Mouse (Mus musculus) limb, embryonic 14.5 days (tissue): Measurements from ENCODE around the gene Abca12. TPM values are rescaled to one million over a fixed set of nuclear protein-coding genes. Genes with fewer than 3 reads are reported as not detected.

ENCODE experiments used
- ATAC-seq: fragments of 200-750 bp; cut with Nextera tagmentation; 2 replicates; pipeline ENCODE4 v1.8.0; 2017; ENCODE audit warnings: low read depth, moderate number of reproducible peaks, moderate TSS enrichment; ENCODE audit not compliant: low FRiP score
- DNase-seq: peaks from one replicate; pipeline ENCODE4 v3.0.0-alpha.2; 2015; ENCODE audit warnings: low spot score
- H3K27ac ChIP-seq: fragments of 300-500 bp; sonication (generic); replicated peaks from 2 replicates; pipeline ENCODE4 v1.5.1; 2014; ENCODE audit warnings: low read depth, mild to moderate bottlenecking, low read length, moderate library complexity, mixed read lengths
- H3K27me3 ChIP-seq: fragments of 300-500 bp; sonication (generic); 2 replicates; pipeline ENCODE4 v1.6.1; 2014; ENCODE audit warnings: low read length, mixed read lengths; ENCODE audit not compliant: control insufficient read depth, insufficient read depth
- H3K36me3 ChIP-seq: fragments of 300-500 bp; sonication (generic); 2 replicates; pipeline ENCODE4 v1.6.1; 2014; ENCODE audit warnings: mild to moderate bottlenecking, low read length, moderate library complexity, mixed read lengths; ENCODE audit not compliant: control insufficient read depth, insufficient read depth
- H3K4me1 ChIP-seq: fragments of 300-500 bp; sonication (generic); 2 replicates; pipeline ENCODE4 v1.6.1; 2014; ENCODE audit warnings: antibody characterized with exemption, low read length, mixed read lengths; ENCODE audit not compliant: control insufficient read depth, insufficient read depth
- H3K4me2 ChIP-seq: fragments of 300-500 bp; sonication (generic); replicated peaks from 2 replicates; pipeline ENCODE4 v1.6.1; 2014; ENCODE audit warnings: low read depth, mild to moderate bottlenecking, low read length, moderate library complexity; ENCODE audit not compliant: severe bottlenecking
- H3K4me3 ChIP-seq: fragments of 300-500 bp; sonication (generic); replicated peaks from 2 replicates; pipeline ENCODE4 v1.5.1; 2014; ENCODE audit warnings: low read length
- H3K9ac ChIP-seq: fragments of 300-500 bp; sonication (generic); 2 replicates; pipeline ENCODE4 v1.6.1; 2014; ENCODE audit warnings: mild to moderate bottlenecking, low read depth, low read length, moderate library complexity; ENCODE audit not compliant: severe bottlenecking
- H3K9me3 ChIP-seq: fragments of 300-500 bp; sonication (generic); 2 replicates; pipeline ENCODE4 v1.6.1; 2016; ENCODE audit warnings: low read length; ENCODE audit not compliant: control insufficient read depth
- POLR2A ChIP-seq: fragments of 200-500 bp; IDR thresholded peaks from 2 replicates; pipeline ENCODE4 v1.8.0; 2012; ENCODE audit warnings: inconsistent platforms, mild to moderate bottlenecking, moderate library complexity, borderline replicate concordance; ENCODE audit not compliant: insufficient read depth, insufficient read length; ENCODE audit errors: extremely low read depth
- WGBS: fragments of 180-500 bp; shearing (Covaris S2); extraction: QIAGEN DNeasy Blood & Tissue Kit; methylation state at CpG from one replicate; pipeline ENCODE4 v1.1.7; 2014; 5-methylcytosine and 5-hydroxymethylcytosine counted together
- polyA plus RNA-seq, 2 experiments: library from polyadenylated mRNA; depleted of rRNA in 1 of 2; stranded (reverse) in 1 of 2; unstranded in 1 of 2; fragments of >200 nt; fragmentation: Nextera tagmentation in 1 of 2; extraction: Ambion mirVana in 1 of 2; gene quantifications; 2 replicates each; pipeline versions ENCODE4 v1.2.1 to v1.2.3; 2012 to 2014

Abca12 gene
- polyA plus RNA-seq, 2 experiments: 1.9 to 3.7 TPM

DNA sequence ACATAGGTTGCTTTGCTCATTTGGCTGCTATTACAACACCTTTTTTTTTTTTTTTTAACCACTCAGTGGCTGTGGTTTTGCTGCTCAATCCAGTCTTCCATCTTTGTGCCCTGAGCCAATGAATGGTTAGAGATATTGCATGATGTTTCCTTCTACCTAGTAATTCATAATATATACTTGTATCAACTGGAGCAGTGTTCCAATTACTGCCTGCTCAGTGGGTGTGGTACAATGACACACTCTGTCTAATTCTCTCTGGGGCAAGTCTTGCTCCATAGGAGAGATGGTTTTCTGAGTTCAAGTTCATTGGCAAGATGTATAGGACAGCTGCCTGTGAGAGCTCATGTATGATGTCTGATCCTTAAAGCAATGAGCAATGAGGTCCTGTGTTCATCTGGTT is 44.4 kb downstream of the Abca12 start:
- ATAC-seq (no peak), DNase-seq (no peak)
- no peaks in the 10 kb centered on the region for H3K4me1 ChIP-seq
- no peak overlapping the region for H3K9ac ChIP-seq
- H3K27ac ChIP-seq: no peak overlapping the region
- no peak for TF ChIP-seq POLR2A
- no peaks in the 10 kb centered on the region for H3K9me3 ChIP-seq
- no peaks in the 10 kb centered on the region for H3K27me3 ChIP-seq
- H3K4me2 ChIP-seq: no peak overlapping the region
- H3K4me3 ChIP-seq: no peak overlapping the region
- H3K36me3 ChIP-seq: no peaks in the 10 kb centered on the region

DNA sequence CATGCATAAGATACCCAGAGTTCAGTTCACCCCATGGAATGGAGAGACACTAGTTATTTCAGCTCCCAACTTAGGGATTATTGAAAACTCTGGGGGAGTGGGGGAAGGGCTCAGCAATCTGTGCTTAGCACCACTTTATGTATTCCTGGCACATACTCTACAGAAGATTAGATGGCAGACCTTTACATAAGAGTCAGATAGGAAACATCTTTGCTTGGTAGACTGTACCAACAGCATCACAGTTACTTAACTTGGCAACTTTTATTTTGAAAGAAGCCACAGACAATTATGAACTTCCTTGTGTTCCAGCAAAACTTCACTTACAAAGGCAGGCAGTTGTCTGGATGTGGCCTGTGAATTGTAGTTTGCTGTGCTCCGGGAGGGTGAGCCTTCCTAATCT is 46.9 kb downstream of the Abca12 start:
- no peak overlapping the region for H3K27ac ChIP-seq
- H3K36me3 ChIP-seq: no peaks in the 10 kb centered on the region
- no peak for DNase-seq
- no peak for ATAC-seq
- no peaks in the 10 kb centered on the region for H3K27me3 ChIP-seq
- H3K4me3 ChIP-seq: no peak overlapping the region
- H3K4me2 ChIP-seq: no peak overlapping the region
- no peaks in the 10 kb centered on the region for H3K9me3 ChIP-seq
- 0 out of 2 replicates have a peak, but pooled peaks cover 4% of the 10 kb centered on the region for H3K4me1 ChIP-seq
- TF ChIP-seq POLR2A: no peak
- 63% methylated on average over 1 of the region's 1 CpGs for WGBS
- H3K9ac ChIP-seq: no peak overlapping the region

DNA sequence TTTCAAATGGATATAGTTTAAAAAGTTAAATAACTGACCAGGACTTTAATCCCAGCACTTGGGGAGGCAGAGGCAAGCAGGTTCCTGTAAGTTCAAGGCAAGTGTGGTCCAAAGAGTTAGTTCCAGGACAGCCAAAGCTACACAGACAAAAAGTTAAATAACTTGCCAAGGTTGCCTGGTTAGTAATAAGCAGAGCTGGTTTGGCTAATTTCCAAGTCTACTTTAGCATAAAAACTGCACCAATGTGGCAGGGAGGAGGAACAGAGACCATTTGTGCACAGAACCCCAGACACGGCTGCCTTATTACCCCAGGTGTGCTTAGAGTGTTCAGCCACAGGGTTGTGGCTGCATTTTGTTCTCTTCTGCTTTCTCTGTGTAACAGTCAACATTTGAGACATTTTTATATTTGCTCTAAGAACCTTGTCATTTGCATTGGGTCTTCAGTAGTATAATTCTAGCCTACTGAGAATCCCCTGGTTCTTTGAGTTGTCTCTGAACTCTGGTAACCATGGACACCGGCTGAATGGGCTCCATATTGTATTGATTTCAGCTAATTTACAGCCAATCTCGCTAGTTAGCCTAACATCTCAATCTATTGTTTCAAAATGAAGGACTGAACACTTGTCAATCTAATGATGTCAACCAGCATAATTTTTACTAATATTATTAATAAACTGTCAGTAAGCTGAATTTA is 71.7 kb downstream of the Abca12 start:
- no peak for TF ChIP-seq POLR2A
- H3K9ac ChIP-seq: no peak overlapping the region
- no peaks in the 10 kb centered on the region for H3K27me3 ChIP-seq
- DNase-seq (no peak), ATAC-seq (no peak)
- H3K4me2 ChIP-seq: no peak overlapping the region
- H3K9me3 ChIP-seq: no peaks in the 10 kb centered on the region
- H3K36me3 ChIP-seq: no peaks in the 10 kb centered on the region
- 0 out of 2 replicates have a peak, but pooled peaks cover 2% of the 10 kb centered on the region for H3K4me1 ChIP-seq
- H3K4me3 ChIP-seq: no peak overlapping the region
- no peak overlapping the region for H3K27ac ChIP-seq
- 43% methylated on average over 3 of the region's 3 CpGs for WGBS

DNA sequence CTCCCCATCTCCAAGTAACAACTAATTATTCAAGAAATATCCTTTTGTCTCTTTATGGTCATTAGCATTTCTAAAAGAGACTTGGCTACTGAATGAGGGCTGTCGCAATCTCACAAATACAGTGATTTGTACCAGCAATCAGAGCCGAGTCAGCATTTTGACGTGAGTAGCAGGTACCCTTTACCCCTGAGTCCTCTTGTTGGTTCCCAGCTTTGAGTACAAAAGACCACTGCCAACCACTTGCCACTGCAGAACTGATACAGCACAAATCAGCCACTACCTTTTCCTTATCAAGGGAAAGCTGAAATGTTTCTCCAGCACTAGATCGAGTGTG is 72.5 kb downstream of the Abca12 start:
- TF ChIP-seq POLR2A: no peak
- DNase-seq (no peak), ATAC-seq (no peak)
- H3K4me2 ChIP-seq: no peak overlapping the region
- 85% methylated on average over 4 of the region's 4 CpGs for WGBS
- H3K9ac ChIP-seq: no peak overlapping the region
- H3K4me1 ChIP-seq: 0 out of 2 replicates have a peak, but pooled peaks cover 2% of the 10 kb centered on the region
- H3K27me3 ChIP-seq: no peaks in the 10 kb centered on the region
- no peaks in the 10 kb centered on the region for H3K36me3 ChIP-seq
- H3K4me3 ChIP-seq: no peak overlapping the region
- H3K9me3 ChIP-seq: no peaks in the 10 kb centered on the region
- H3K27ac ChIP-seq: no peak overlapping the region

DNA sequence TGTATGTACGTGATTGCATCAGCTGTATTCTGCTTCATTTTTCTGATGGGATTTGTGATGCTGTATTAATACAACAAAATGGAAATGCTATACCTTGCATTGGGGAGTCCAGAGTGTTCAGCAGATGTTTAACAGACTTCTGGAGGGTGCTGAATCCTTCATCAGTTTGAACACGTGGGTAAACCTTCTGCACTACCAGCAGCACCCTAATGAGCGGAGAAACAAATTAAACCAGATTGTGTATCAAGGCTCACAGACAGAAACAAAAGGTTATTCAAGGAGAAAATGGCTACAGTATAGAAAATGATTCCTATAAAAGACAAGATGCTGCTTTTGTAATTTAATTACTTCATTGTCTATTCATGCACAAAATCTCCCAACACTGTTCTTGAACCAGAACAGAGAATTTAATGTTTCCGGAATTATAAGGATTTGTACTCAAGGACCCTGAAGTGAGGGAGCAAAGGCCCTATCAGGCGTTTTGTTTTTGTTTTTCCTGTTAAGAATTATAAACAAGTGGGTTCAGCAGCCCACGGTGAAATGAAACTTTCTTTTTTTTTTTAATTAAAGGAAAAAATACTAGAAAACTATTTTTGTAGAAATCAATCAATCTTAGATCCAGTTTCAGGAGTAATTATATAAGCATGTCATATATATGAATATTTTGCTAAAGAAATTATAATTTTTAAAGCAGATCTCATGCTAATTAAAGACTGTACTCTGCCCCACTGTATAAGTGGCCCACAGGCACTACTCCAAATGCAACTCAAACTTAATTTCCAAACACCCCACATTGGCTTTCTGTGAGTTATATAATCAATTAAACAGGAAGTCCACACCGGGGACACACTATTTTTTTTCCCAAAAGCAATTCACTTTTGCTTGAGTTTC is 73.1 kb downstream of the Abca12 start:
- no peak for TF ChIP-seq POLR2A
- WGBS: 67% methylated on average over 7 of the region's 7 CpGs
- DNase-seq (no peak), ATAC-seq (no peak)
- Histone ChIP-seq H3K27ac (no peak overlapping the region), H3K4me2 (no peak overlapping the region), H3K4me1 (0 out of 2 replicates have a peak, but pooled peaks cover 2% of the 10 kb centered on the region), H3K9me3 (no peaks in the 10 kb centered on the region), H3K4me3 (no peak overlapping the region), H3K36me3 (no peaks in the 10 kb centered on the region), H3K27me3 (no peaks in the 10 kb centered on the region), H3K9ac (no peak overlapping the region)
